Mouse (Mus musculus) left cerebral cortex, adult 8-10 months (tissue): Measurements from ENCODE around the gene Frmd4a. TPM values are rescaled to one million over a fixed set of nuclear protein-coding genes. Genes with fewer than 3 reads are reported as not detected.
"Not testable (repeated sequence)": the region's sequence is repeated elsewhere in the genome, so short reads cannot be mapped to it uniquely, and the experiment has no call there.

Source experiments
- DNase-seq, 2 experiments: peaks; one replicate each; pipeline ENCODE4 v3.0.0; 2022; ENCODE audit warnings: low spot score in 2 of 2
- total RNA-seq, 4 experiments: library from RNA; stranded (reverse); gene quantifications; 2 replicates each; pipeline ENCODE4 v1.2.4; 2022

Gene Frmd4a
- total RNA-seq, 4 experiments from 2014 or later = 49.9 to 53.7 (median 53.6) TPM

GRCm38 (mm10) chr2:4334201-4334600 lies 316.7 kb downstream of the Frmd4a start:
- no peak for DNase-seq

GRCm38 (mm10) chr2:4334936-4335335 lies 317.4 kb downstream of the Frmd4a start:
- DNase-seq = no peak

- no peak for DNase-seq
These were observed 318.4 kb downstream of the Frmd4a start for GRCm38 (mm10) chr2:4335881-4336280.

GRCm38 (mm10) chr2:4338290-4338689 lies 320.8 kb downstream of the Frmd4a start:
- DNase-seq = not testable (repeated sequence)

- DNase-seq = no peak
These were observed 321.6 kb downstream of the Frmd4a start for GRCm38 (mm10) chr2:4339128-4339527.

- DNase-seq = no peak
These were observed 322.2 kb downstream of the Frmd4a start for GRCm38 (mm10) chr2:4339530-4340218.

- DNase-seq = no peak
These were observed 322.9 kb downstream of the Frmd4a start for GRCm38 (mm10) chr2:4340378-4340777.

- DNase-seq = no peak
These were observed 323.6 kb downstream of the Frmd4a start for GRCm38 (mm10) chr2:4341141-4341540.

- DNase-seq = no peak
These were observed 324.5 kb downstream of the Frmd4a start for GRCm38 (mm10) chr2:4342005-4342404.

- DNase-seq = no peak
These were observed 326.9 kb downstream of the Frmd4a start for GRCm38 (mm10) chr2:4344411-4344810.

- no peak for DNase-seq
These were observed 328.7 kb downstream of the Frmd4a start for GRCm38 (mm10) chr2:4346232-4346631.

GRCm38 (mm10) chr2:4346953-4347352 lies 329.4 kb downstream of the Frmd4a start:
- no peak for DNase-seq

GRCm38 (mm10) chr2:4347782-4348181 lies 330.3 kb downstream of the Frmd4a start:
- no peak for DNase-seq

- no peak for DNase-seq
These were observed 331.0 kb downstream of the Frmd4a start for GRCm38 (mm10) chr2:4348509-4348908.

GRCm38 (mm10) chr2:4356812-4357384 lies 339.4 kb downstream of the Frmd4a start:
- DNase-seq = no peak

GRCm38 (mm10) chr2:4361981-4362834 lies 344.7 kb downstream of the Frmd4a start:
- DNase-seq = no peak

GRCm38 (mm10) chr2:4364908-4365307 lies 347.4 kb downstream of the Frmd4a start:
- DNase-seq = no peak

- DNase-seq = peak in 1 of 2 experiments; percentile 36
These were observed 351.0 kb downstream of the Frmd4a start for GRCm38 (mm10) chr2:4368544-4368943.

GRCm38 (mm10) chr2:4370499-4370898 lies 353.0 kb downstream of the Frmd4a start:
- no peak for DNase-seq

GRCm38 (mm10) chr2:4371341-4371740 lies 353.8 kb downstream of the Frmd4a start:
- no peak for DNase-seq

- no peak for DNase-seq
These were observed 361.3 kb downstream of the Frmd4a start for GRCm38 (mm10) chr2:4378844-4379243.

- DNase-seq = no peak
These were observed 362.9 kb downstream of the Frmd4a start for GRCm38 (mm10) chr2:4380435-4380834.
